Mouse (Mus musculus) liver, postnatal 0 days (tissue): ENCODE measurements at regions not wholly inside any gene's neighbourhood (a gene's known extent, or its start where the extent isn't known, plus 50 kb on each side); places are given as distances from the start of the nearest gene placed in this dataset.

Source experiments
- CTCF ChIP-seq: sonication (generic); IDR thresholded peaks from 2 replicates; pipeline ENCODE4 v1.5.1; 2016; ENCODE audit warnings: antibody characterized with exemption, low read depth
- EP300 ChIP-seq: IDR thresholded peaks from 2 replicates; pipeline ENCODE4 v1.6.1; 2016; ENCODE audit warnings: antibody characterized with exemption, low read depth, mild to moderate bottlenecking

DNA sequence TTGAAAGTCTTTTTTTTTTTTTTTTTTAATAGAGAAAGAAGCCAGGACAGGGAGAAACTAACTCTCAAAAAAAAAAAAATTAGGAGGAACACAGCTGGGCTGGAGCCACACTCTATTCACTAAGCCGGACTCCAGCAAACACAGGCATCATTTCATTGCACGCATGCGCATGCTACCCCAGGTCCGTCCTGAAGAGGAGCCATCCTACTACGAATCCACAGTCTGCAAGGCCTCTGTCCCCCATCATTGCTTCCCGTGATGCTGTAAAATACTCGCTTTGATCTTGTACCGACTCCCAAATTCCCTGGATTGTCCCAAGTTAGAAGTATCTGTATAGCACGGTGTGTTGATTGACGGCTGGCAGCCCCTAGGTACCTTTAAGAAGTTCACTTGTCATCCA lies 351.7 kb downstream of the Zfp536 start:
- TF ChIP-seq EP300, result no peak
- TF ChIP-seq CTCF, result no peak
